9 mouse cellular contexts compared by ENCODE assay signal in genomic region chr1:192107352-192107751, GRCm38 (mm10). TPM values are rescaled to one million over a fixed set of nuclear protein-coding genes. Genes with fewer than 3 reads are reported as not detected.
DNase-seq lines count a peak whose midpoint lies in the region; TF ChIP-seq lines count a peak whose summit lies in the region.
"Had no signal": no experiment of that assay in that cellular context is flagged by ENCODE, and none has a peak within 500 bp of the region (broad histone marks: within the 10 kb centered on the region; RNA-seq: fewer than 3 reads in every experiment).

No protein-coding gene starts in this region.

- H3K27ac ChIP-seq in embryonic fibroblast, embryonic 13.5 days (ENCODE audit: insufficient read depth, low read length) = no peak overlapping the region
- H3K27ac ChIP-seq: heart, embryonic 13.5 days had no signal

- peak; percentile 87 for TF ChIP-seq CTCF in lung, adult 2 months (IDR thresholded peaks at IDR 0.05; ENCODE audit: insufficient read depth, low read length)
- TF ChIP-seq CTCF in embryonic fibroblast, embryonic 13.5 days (IDR thresholded peaks at IDR 0.05; ENCODE audit: borderline replicate concordance, insufficient read depth, low read length) = peak; percentile 92; the same call in 1 of the 2 replicates

- H3K4me3 ChIP-seq in lung, adult 2 months (replicated peaks; ENCODE audit: extremely low read depth, low read depth, low read length) = no peak overlapping the region
- H3K4me3 ChIP-seq in embryonic fibroblast, embryonic 13.5 days (ENCODE audit: insufficient read depth, low read length) = no peak overlapping the region
- H3K4me3 ChIP-seq: heart, embryonic 13.5 days had no signal

- no peaks in the 10 kb centered on the region for H3K4me1 ChIP-seq in lung, adult 2 months (ENCODE audit: control insufficient read depth, insufficient read depth, low read length)
- no peaks in the 10 kb centered on the region for H3K4me1 ChIP-seq in embryonic fibroblast, embryonic 13.5 days (ENCODE audit: control insufficient read depth, insufficient read depth, low read length)

- WGBS in lung, adult 2 months = 5% methylated on average over 2 of the region's 2 CpGs

- no peak for TF ChIP-seq POLR2A in lung, adult 2 months (IDR thresholded peaks at IDR 0.05; ENCODE audit: borderline replicate concordance, extremely low read depth, low read depth, low read length)
- no peak for TF ChIP-seq POLR2A in embryonic fibroblast, embryonic 13.5 days (IDR thresholded peaks at IDR 0.05; ENCODE audit: low read depth, low read length)

- peak; percentile 34 for DNase-seq in adrenal gland, adult 2 months
- DNase-seq in adrenal gland, postnatal 4 days (ENCODE audit: low spot score in 2 of 2) = no peak
- DNase-seq in lung, adult 2 months = no peak
- DNase-seq in lung, postnatal 14 days = no peak
- DNase-seq in kidney, postnatal 25 days = peak; percentile 60 to 69
- DNase-seq in naive thymus-derived CD4-positive, alpha-beta T cell, adult 2 months (ENCODE audit: low read depth) = peak; percentile 68
- DNase-seq in urinary bladder, postnatal 14 days (ENCODE audit: low spot score) = no peak

RNA-seq across cellular contexts. Expression of gene Traf5, which starts 15.0 kb away (rescaled TPM):
- 10 to 100 TPM in 1 of 2 experiments, 1 to 10 TPM in 1; 2.9 to 10.3 TPM for total RNA-seq in adrenal gland, adult 2 months (2021)
- polyA plus RNA-seq in adrenal gland, adult 2 months (2012; rRNA removed) = 1.7 and 2.0 TPM in 2 replicates
- total RNA-seq in adrenal gland, postnatal 4 days (2021) = 10 to 100 TPM; 10.7 to 10.8 TPM
- 16.2 and 23.5 TPM in 2 replicates for polyA plus RNA-seq in lung, adult 2 months (2012; rRNA removed)
- polyA plus RNA-seq in embryonic fibroblast, embryonic 13.5 days (2011; ENCODE audit: insufficient read length, low read depth, missing spikeins) = 19.4 and 21.9 TPM in 2 replicates

RNA-seq across cellular contexts. Expression of gene Rcor3, which starts 30.5 kb away (rescaled TPM):
- total RNA-seq in adrenal gland, adult 2 months (2021) = 10 to 100 TPM; 20.7 to 23.8 TPM
- polyA plus RNA-seq in adrenal gland, adult 2 months (2012; rRNA removed) = 36.9 and 41.5 TPM in 2 replicates
- total RNA-seq in adrenal gland, postnatal 4 days (2021) = 10 to 100 TPM; 50.1 to 50.4 TPM
- 31.4 and 35.2 TPM in 2 replicates for polyA plus RNA-seq in lung, adult 2 months (2012; rRNA removed)
- polyA plus RNA-seq in embryonic fibroblast, embryonic 13.5 days (2011; ENCODE audit: insufficient read length, low read depth, missing spikeins) = 34.1 and 50.2 TPM in 2 replicates

Comparison
In these comparisons a context has a peak if more than half of its experiments do, and no peak if none do; other contexts are left out.
1. DNase-seq: peak in adrenal gland, adult 2 months (single experiment), kidney, postnatal 25 days (2 of 2) and naive thymus-derived CD4-positive, alpha-beta T cell, adult 2 months (single experiment); none in adrenal gland, postnatal 4 days (0 of 2), lung, adult 2 months (single experiment), lung, postnatal 14 days (single experiment) and urinary bladder, postnatal 14 days (single experiment).